Mouse (Mus musculus) activated CD4-positive, CD25-positive, alpha-beta regulatory T cell (primary cell): ENCODE measurements around the gene Ormdl2. TPM values are rescaled to one million over a fixed set of nuclear protein-coding genes. Genes with fewer than 3 reads are reported as not detected.

Experiments
- polyA plus RNA-seq, 2 experiments: library from polyadenylated mRNA; unstranded; fragments of 100-300 nt; shearing (Covaris generic); gene quantifications; one replicate each; pipeline ENCODE4 v1.2.1; 2017

Gene Ormdl2
- 10 to 100 TPM; 55.1 to 69.2 TPM for polyA plus RNA-seq

GRCm38 (mm10) chr10:128821358-128822056, at the start of gene Ormdl2:
Ormdl2 (minus strand) TSS chr10:128821645.

GRCm38 (mm10) chr10:128817033-128817432, 4.4 kb downstream of the Ormdl2 start, which contains the start of gene Sarnp:
Sarnp (plus strand) TSS chr10:128817333.

GRCm38 (mm10) chr10:128804271-128805091, 17.0 kb downstream of the Ormdl2 start, which contains the start of gene Tmem198b:
Tmem198b (minus strand) TSS chr10:128804370.

GRCm38 (mm10) chr10:128803771-128804270, 17.6 kb downstream of the Ormdl2 start, which contains the start of gene Dnajc14:
Dnajc14 (plus strand) TSS chr10:128804062.

GRCm38 (mm10) chr10:128790398-128791124, 30.9 kb downstream of the Ormdl2 start, which contains the start of gene Mmp19:
Mmp19 (plus strand) TSS chr10:128790910.

Other genes with a start within 250 kb of the Ormdl2 start
- 10 to 100 TPM in 1 of 2 experiments, 1 to 10 TPM in 1; 2.0 to 15.0 TPM for gene Erbb3, start 232.0 kb downstream of the Ormdl2 start, polyA plus RNA-seq
- 1,000 to 10,000 TPM in 1 of 2 experiments, 100 to 1,000 TPM in 1; 586 to 1,014 TPM for gene Rps26, start 194.9 kb downstream of the Ormdl2 start, polyA plus RNA-seq
- 10 to 100 TPM; 77.6 to 81.2 TPM for gene Ikzf4, start 175.7 kb downstream of the Ormdl2 start, polyA plus RNA-seq
- 10 to 100 TPM; 45.6 to 47.3 TPM for gene Suox, start 147.6 kb downstream of the Ormdl2 start, polyA plus RNA-seq
- gene Rab5b, start 125.4 kb downstream of the Ormdl2 start, polyA plus RNA-seq, result 10 to 100 TPM; 36.9 to 40.5 TPM
- gene Pmel, start 117.5 kb downstream of the Ormdl2 start, polyA plus RNA-seq, result 1 to 10 TPM; 3.4 to 6.2 TPM
- 10 to 100 TPM; 42.5 to 47.5 TPM for gene Cdk2, start 116.6 kb downstream of the Ormdl2 start, polyA plus RNA-seq
- 100 to 1,000 TPM; 586 to 621 TPM for gene Dgka, start 76.8 kb downstream of the Ormdl2 start, polyA plus RNA-seq
- 10 to 100 TPM; 40.9 to 52.5 TPM for gene Pym1, start 73.8 kb downstream of the Ormdl2 start, polyA plus RNA-seq
- under 1 TPM; 0.43 to 0.45 TPM for gene Mmp19, start 30.7 kb downstream of the Ormdl2 start, polyA plus RNA-seq
- gene Dnajc14, start 17.6 kb downstream of the Ormdl2 start, polyA plus RNA-seq, result 10 to 100 TPM; 67.6 to 90.9 TPM
- gene Tmem198b, start 17.3 kb downstream of the Ormdl2 start, polyA plus RNA-seq, result 1 to 10 TPM; 2.8 to 4.2 TPM
- 100 to 1,000 TPM; 141 to 143 TPM for gene Sarnp, start 4.3 kb downstream of the Ormdl2 start, polyA plus RNA-seq
- 1 to 10 TPM; 3.8 to 3.9 TPM for gene Gdf11, start 70.1 kb upstream of the Ormdl2 start, polyA plus RNA-seq
- gene Cd63, start 79.3 kb upstream of the Ormdl2 start, polyA plus RNA-seq, result 1 to 10 TPM; 2.9 to 7.2 TPM
- gene Rdh5, start 101.2 kb upstream of the Ormdl2 start, polyA plus RNA-seq, result 10 to 100 TPM in 1 of 2 experiments, 1 to 10 TPM in 1; 9.4 to 10.6 TPM
- gene Bloc1s1, start 102.4 kb upstream of the Ormdl2 start, polyA plus RNA-seq, result 100 to 1,000 TPM; 211 to 212 TPM
- 10 to 100 TPM; 10.4 to 15.0 TPM for gene Itga7, start 112.2 kb upstream of the Ormdl2 start, polyA plus RNA-seq
- under 1 TPM in 1 of 2 experiments, not detected in 1; 0.33 TPM for gene Mettl7b, start 139.3 kb upstream of the Ormdl2 start, polyA plus RNA-seq
- not detected for gene Olfr9, start 167.8 kb upstream of the Ormdl2 start, polyA plus RNA-seq
- not detected for gene Olfr763, start 189.1 kb upstream of the Ormdl2 start, polyA plus RNA-seq
- gene Olfr764-ps1, start 218.3 kb upstream of the Ormdl2 start, polyA plus RNA-seq, result under 1 TPM in 1 of 2 experiments, not detected in 1; 0.16 TPM
- gene Olfr765, start 228.4 kb upstream of the Ormdl2 start, polyA plus RNA-seq, result not detected
- gene Olfr766-ps1, start 247.3 kb upstream of the Ormdl2 start, polyA plus RNA-seq, result not detected